Mouse (Mus musculus) liver, adult 2 months (tissue): ENCODE measurements around the gene Pcx.

Source experiments
- CTCF ChIP-seq: fragments of 200-500 bp; IDR thresholded peaks from 2 replicates; pipeline ENCODE4 v1.5.1; 2011; ENCODE audit warnings: low read depth, low read length, control low read depth
- POLR2A ChIP-seq: fragments of 200-500 bp; IDR thresholded peaks from 2 replicates; pipeline ENCODE4 v1.6.1; 2011; ENCODE audit warnings: low read length, control low read depth; ENCODE audit not compliant: insufficient read depth; ENCODE audit errors: extremely low read depth

GRCm38 (mm10) chr19:4608511-4608910 lies 98.2 kb downstream of the Pcx start:
- TF ChIP-seq POLR2A (no peak), CTCF (no peak)
